Mouse (Mus musculus) adrenal gland, postnatal 14 days (tissue): ENCODE measurements around the gene Usp34. TPM values are rescaled to one million over a fixed set of nuclear protein-coding genes. Genes with fewer than 3 reads are reported as not detected.
"Not testable (repeated sequence)": the region's sequence is repeated elsewhere in the genome, so short reads cannot be mapped to it uniquely, and the experiment has no call there.

Experiments
- DNase-seq: peaks from one replicate; pipeline ENCODE4 v3.0.0; 2021; ENCODE audit warnings: mixed read lengths
- microRNA-seq, 2 experiments: library from miRNA; unstranded; fragments of <30 nt; microRNA quantifications; one replicate each; pipeline ENCODE4 v1.2.0; 2021
- total RNA-seq: library from RNA; stranded (reverse); gene quantifications from 2 replicates; pipeline ENCODE4 v1.2.3, GENCODE M21; 2021

The Usp34 gene
- total RNA-seq, 1 experiment from 2014 or later = 62.4 TPM

- DNase-seq = no peak
Observed at GRCm38 (mm10) chr11:23498609-23499008, 191.9 kb downstream of the Usp34 start.

DNA sequence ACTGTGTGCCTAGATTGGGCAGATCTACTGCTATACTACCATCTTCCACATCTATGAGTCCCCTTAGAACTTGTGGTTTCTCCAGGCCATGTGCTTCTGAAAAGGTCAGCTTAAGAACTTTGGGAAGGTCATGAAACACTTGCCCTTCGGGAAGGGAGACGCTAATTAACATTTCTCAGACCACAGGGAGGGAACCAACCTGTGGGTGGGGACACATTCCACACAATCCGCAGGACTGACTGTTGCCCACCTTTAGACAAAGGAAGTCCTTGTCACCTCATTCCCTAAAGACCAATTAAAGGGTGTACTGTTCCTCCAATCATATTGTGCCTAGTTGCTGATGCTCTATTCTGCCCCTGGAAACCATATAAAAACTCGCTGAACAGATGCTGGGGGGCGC, 198.1 kb downstream of the Usp34 start:
- DNase-seq = not testable (repeated sequence)

DNA sequence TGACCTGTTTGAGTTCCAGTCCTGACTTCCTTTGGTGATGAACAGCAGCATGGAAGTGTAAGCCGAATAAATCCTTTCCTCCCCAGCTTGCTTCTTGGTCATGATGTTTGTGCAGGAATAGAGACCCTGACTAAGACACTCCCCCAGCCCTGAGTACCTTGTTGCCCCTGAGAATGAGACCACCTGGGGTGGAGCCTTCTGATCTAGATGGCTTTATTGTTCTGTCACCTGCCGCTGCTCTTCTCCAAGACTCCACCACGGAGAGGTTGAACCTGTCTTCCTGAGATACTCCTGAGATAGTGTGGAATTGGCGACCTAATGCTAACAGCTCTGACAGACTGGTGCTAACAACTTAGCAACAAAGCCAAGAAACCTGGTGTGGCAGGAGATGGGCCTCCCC, 208.1 kb downstream of the Usp34 start:
- DNase-seq = not testable (repeated sequence)

DNA sequence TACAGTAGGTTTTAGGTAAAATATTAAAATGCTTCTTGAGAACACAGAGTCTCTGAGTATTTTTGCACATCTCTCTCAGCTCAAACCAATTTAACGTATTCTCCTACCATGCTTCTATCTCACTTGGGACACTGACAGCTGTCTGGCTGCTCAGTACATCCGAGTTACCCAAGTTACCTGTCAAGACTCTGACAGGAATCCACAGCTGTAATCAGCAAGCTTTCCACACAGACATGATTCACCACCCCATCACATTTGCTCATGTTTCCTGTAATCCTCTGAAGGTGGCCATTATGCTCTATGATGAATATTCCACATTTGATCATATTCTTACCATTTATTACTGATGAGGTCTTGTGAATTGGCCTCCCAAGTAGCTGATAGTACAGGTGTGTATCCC, 208.6 kb downstream of the Usp34 start:
- no peak for DNase-seq

DNA sequence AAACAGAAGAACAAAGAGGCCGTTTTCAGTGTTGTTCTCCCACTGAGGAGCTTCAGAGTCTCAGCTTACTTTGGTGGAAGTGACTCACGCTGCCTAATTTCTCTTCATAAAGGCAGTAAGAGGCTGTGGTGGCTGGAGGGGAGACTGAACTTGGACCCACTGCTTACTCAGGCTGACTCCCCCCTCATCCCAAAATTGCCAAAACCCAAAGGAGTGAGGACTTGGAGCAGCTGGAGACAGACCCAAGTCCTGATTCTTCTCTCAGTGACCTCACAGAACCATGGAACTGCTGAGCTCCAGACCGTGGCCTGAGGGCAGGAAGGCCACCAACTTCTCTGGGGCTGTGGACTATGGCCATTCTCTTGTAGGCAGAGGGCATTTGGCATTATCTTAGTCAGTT, 212.3 kb downstream of the Usp34 start:
- DNase-seq = no peak

DNA sequence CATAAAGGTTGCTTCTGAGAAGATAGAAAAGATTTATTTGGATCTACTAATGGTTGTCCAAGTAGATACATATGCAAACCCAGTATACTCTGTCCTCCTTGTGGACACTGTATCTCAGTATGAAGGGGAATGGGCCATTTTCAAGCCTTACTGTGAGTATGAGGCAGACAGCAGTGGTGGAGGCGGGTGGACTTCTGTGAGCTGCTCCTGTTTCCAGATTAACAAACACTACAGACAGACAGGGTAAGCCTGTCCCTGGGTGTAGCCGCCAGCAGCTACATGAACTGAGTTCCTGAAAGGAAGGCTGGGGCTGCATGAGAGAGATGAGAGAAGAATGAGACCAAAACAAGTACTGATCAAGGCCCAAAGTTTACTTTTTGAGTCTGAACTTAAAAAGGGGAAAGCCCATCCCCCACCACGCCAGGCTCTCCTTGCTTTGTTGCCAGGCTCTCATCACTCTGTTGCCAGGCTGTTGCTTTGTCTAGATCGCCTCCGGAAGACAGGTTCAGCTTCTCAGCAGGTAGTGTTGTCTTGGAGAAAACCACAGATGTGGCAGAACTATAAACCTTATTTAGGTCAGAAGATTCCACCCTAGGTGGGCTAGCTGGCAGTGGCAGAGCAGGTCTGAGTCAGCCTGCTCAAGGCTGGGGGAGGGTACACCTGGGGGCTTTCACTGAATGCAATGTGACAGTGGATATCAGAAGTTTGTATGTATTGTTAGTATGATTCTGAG, 213.9 kb downstream of the Usp34 start, which contains the start of gene 1700093K21Rik:
1700093K21Rik (minus strand) TSS at position 683 of the 733 bp plus-strand sequence.
- no peak for DNase-seq

DNA sequence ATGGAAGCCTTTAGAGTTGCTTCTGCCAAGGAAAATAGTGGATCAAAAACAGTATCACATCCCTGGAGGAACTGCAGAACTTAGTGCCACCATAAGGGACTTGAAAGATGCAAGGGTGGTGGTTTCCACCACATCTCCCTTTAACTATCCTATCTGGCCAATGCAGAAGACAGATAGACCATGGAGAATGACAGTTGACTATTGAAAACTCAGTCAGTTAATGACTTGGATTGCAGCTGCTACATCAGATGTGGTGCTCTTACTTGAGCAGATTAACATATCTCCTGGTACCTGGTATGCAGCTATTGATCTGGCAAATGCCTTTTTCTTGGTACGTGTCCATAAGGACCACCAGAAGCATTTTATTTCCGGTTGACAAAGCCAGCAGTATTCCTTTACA, 230.8 kb downstream of the Usp34 start:
- DNase-seq = no peak

Small RNA genes lying within 50 kb of the gene (microRNA-seq; reads per million reads assigned to microRNA genes)
- gene Gm47279 = 0 to 0.38 reads per million in 2 experiments

Other genes starting within 250 kb of the Usp34 start
- gene Xpo1, start 50.9 kb upstream of the Usp34 start, total RNA-seq = 76.8 and 79.1 TPM in 2 replicates
- 45.2 and 59.8 TPM in 2 replicates for gene Ahsa2, start 191.1 kb downstream of the Usp34 start, total RNA-seq
- gene 1700093K21Rik, start 214.3 kb downstream of the Usp34 start, total RNA-seq = not detected in 2 replicates